Mouse (Mus musculus): Measurements from ENCODE around the gene Gm20388. TPM values are rescaled to one million over a fixed set of nuclear protein-coding genes. Genes with fewer than 3 reads are reported as not detected.
A peak's percentile ranks its signal among the peaks of the same experiment; 100 is the strongest.

The Gm20388 gene
- polyA plus RNA-seq, 1 experiment from 2014 or later = not detected

DNA sequence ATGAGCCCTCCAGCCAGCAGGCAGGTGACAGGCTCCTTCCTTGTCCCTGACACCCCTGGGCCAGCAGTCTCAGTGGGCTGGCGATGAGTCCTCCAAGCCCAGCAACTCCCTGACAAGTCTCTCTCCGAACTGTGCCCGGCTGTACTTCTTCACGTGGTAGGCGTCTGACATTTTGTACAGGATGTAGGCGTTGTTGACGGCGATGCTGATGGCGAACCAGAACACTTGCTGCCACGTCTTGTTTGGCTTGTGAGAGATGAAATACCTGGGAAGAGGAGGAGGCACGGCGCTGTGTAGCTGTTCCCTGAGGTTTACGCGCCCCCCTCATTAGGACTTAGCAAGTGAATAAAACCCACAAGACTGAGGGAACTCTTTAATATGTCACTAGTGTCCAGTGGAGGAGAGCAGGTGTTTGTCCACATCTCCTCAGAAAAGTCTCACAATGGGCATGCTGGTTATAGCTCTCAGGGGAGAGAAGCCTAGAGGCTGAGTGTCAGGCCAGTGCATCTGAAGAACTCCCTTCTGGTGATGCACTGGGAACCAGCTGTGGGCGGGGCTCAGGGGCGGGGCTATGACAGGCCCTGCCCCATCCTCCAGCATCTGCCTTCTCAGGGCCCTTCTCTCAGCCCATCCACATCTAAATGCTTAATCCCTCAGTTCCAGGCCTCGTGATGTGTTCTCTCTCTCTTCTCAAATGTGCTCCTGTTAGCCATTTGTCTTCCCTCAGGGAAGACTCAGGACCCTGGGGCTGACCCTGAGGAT, 4460.0 kb downstream of the Gm20388 start:
- ATAC-seq (replicated peaks) = no peak
- WGBS = 79% methylated on average over 17 of the region's 17 CpGs

DNA sequence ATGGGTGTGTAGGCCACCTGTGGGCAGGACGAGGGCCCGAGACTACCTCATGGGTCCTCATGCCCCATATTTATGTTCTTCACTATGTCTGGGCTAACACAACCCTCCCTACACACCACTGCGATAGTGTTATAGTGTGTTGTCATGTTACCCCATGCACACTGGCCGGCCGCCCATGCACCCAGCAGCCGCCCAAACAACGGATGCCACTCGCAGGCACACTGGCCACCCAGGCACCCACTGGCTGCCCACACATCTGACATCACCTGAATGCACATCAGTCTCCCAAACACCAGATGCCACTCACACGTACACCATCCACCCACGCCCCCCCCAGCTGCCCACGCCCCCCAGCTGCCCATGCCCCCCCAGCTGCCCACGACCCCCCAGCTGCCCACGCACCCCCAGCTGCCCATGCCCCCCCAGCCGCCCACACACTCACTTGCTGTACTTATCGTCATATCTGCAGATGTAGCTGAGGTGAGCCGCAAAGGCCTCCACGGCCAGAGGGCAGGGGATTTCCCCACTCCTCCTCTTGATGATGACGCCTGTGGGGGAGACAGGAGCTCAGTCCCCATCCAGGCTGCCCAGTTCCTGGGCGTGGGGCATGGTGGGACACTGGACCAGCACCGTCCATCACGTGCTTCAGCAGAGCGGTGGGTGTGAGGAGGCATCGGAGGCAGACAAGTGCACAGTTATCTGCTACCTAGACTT, 4460.9 kb downstream of the Gm20388 start:
- Histone ChIP-seq H3K4me3 (no peak overlapping the region), H3K4me1 (no peaks in the 10 kb centered on the region), H3K9me3 (no peaks in the 10 kb centered on the region), H3K27me3 (no peaks in the 10 kb centered on the region), H3K27ac (replicated peaks) (no peak overlapping the region), H3K9ac (replicated peaks) (no peak overlapping the region), H3K36me3 (no peaks in the 10 kb centered on the region), H3K4me2 (replicated peaks) (no peak overlapping the region)
- ATAC-seq (replicated peaks) = no peak
- 91% methylated on average over 23 of the region's 23 CpGs for WGBS

More for the DNA sequence above, 4460.0 kb downstream of the Gm20388 start:
- H3K4me3 ChIP-seq = no peak overlapping the region
- no peak overlapping the region for H3K4me2 ChIP-seq (replicated peaks)
- no peak overlapping the region for H3K27ac ChIP-seq (replicated peaks)
- no peaks in the 10 kb centered on the region for H3K4me1 ChIP-seq
- H3K27me3 ChIP-seq = no peaks in the 10 kb centered on the region
- H3K9ac ChIP-seq (replicated peaks) = no peak overlapping the region
- no peaks in the 10 kb centered on the region for H3K36me3 ChIP-seq
- no peaks in the 10 kb centered on the region for H3K9me3 ChIP-seq

DNA sequence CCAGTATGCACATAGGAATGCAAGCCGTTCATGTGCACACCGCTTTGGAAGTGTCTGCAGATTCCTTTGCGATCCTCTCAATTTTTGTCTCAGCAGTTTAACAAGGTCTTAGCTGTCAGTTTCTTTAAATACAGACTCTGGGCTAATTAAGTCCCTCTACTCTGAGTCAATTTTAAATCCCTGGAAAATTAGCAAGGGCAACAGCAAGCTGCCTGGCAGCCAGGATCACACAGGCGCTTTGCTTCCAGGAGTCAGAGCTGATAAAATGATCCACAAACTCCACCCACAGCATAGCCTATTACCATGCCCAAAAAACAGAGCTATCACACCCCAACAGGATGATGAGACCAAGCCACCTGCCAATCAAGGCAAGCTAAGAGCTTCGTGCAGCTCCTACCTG, 4463.1 kb downstream of the Gm20388 start:
- H3K4me1 ChIP-seq = no peaks in the 10 kb centered on the region
- no peak overlapping the region for H3K4me2 ChIP-seq (replicated peaks)
- H3K27ac ChIP-seq (replicated peaks) = no peak overlapping the region
- WGBS = 81% methylated on average over 5 of the region's 5 CpGs
- no peak for ATAC-seq (replicated peaks)
- H3K9me3 ChIP-seq = no peaks in the 10 kb centered on the region
- H3K9ac ChIP-seq (replicated peaks) = no peak overlapping the region
- no peaks in the 10 kb centered on the region for H3K27me3 ChIP-seq
- no peaks in the 10 kb centered on the region for H3K36me3 ChIP-seq
- no peak overlapping the region for H3K4me3 ChIP-seq

DNA sequence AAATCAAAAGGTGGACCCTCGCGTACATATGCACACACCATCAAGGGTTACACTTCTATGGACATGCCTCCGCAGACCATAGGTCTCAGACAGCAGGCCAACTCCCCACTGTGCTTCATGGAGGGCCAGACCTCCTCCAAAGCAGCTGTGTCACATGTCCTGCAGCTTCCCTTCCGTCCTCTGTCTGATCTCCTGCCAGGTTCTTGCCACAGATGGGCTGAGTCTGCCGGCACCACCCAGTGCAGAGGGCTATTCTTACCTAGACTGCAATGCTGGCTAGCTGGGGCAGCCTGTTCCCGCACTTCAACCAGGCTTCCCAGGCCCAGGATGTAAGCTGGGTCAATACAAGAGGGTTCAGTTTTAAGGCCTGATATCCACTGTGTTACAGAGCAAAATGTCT, 4464.5 kb downstream of the Gm20388 start:
- no peak overlapping the region for H3K4me2 ChIP-seq (replicated peaks)
- no peak overlapping the region for H3K4me3 ChIP-seq
- H3K27me3 ChIP-seq = no peaks in the 10 kb centered on the region
- no peak overlapping the region for H3K27ac ChIP-seq (replicated peaks)
- no peaks in the 10 kb centered on the region for H3K36me3 ChIP-seq
- no peaks in the 10 kb centered on the region for H3K4me1 ChIP-seq
- whole genome bisulfite sequencing = 76% methylated on average over 6 of the region's 6 CpGs
- no peak for ATAC-seq (replicated peaks)
- H3K9ac ChIP-seq (replicated peaks) = no peak overlapping the region
- no peaks in the 10 kb centered on the region for H3K9me3 ChIP-seq

DNA sequence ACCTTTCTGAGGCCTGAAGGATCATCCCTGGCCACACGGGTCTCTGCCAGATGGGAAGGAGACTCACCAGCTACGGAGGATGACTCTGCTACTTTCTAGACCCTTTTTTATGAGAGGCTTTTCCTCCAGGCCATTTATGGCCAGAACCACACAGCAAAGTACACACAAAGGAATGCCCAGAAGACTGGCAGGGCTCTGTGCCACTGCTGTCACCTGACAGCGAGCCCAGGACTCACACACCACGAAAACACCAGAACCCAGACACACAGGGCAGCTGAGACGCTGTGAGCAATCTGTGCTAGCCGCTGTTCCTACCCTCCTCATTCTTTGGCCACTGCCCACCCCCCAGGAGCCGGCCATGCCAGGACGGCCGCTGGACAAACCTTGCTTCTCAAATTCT, 4465.1 kb downstream of the Gm20388 start:
- Histone ChIP-seq H3K27me3 (no peaks in the 10 kb centered on the region), H3K27ac (replicated peaks) (no peak overlapping the region), H3K4me1 (no peaks in the 10 kb centered on the region), H3K4me3 (no peak overlapping the region), H3K9ac (replicated peaks) (no peak overlapping the region), H3K9me3 (no peaks in the 10 kb centered on the region), H3K4me2 (replicated peaks) (no peak overlapping the region), H3K36me3 (no peaks in the 10 kb centered on the region)
- WGBS = 88% methylated on average over 9 of the region's 9 CpGs
- ATAC-seq (replicated peaks) = no peak

DNA sequence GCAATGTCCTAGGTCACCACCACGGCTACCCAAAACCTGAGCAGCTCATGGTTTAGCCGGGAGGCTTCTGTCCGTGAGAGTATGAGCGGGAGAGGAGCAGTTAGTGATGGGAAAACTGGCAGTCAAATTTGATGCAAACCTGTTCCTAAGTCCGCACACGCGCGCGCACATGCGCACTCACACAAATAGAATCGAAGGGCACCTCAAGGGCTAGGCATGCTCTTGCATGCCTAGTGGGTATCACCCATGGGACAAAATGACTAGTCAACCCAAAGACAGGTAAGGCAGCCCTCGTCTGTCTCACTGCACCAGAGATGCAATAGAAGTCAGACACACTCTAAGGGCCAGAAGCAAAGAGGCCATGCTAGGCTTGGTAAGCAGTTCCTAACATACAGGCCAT, 4465.8 kb downstream of the Gm20388 start:
- Histone ChIP-seq H3K9ac (replicated peaks) (no peak overlapping the region), H3K9me3 (no peaks in the 10 kb centered on the region), H3K4me1 (no peaks in the 10 kb centered on the region), H3K4me3 (no peak overlapping the region), H3K27me3 (no peaks in the 10 kb centered on the region), H3K27ac (replicated peaks) (no peak overlapping the region), H3K4me2 (replicated peaks) (no peak overlapping the region), H3K36me3 (no peaks in the 10 kb centered on the region)
- no peak for ATAC-seq (replicated peaks)
- WGBS = 93% methylated on average over 12 of the region's 12 CpGs

DNA sequence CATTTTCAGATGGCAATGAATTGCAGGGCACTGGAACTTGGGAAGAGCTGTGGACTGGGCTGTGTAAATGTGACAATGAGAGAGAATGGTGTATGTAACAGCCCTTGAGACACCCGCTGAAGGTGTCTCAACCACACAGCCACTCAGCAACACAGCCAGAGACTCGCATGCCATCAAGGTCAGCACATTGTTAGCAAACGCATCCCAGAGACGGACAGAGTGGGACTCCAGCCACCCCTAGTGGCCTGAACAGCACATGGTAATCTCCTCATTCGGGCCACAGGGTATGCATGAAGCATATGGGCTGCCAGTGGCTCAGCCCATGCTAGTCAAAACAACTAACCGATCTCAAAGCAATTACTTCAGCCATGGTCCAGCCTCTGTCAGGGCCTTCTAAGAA, 4468.6 kb downstream of the Gm20388 start:
- no peaks in the 10 kb centered on the region for H3K9me3 ChIP-seq
- H3K27ac ChIP-seq (replicated peaks) = no peak overlapping the region
- no peak overlapping the region for H3K9ac ChIP-seq (replicated peaks)
- H3K4me2 ChIP-seq (replicated peaks) = no peak overlapping the region
- H3K4me1 ChIP-seq = peaks cover 9% of the 10 kb centered on the region
- H3K4me3 ChIP-seq = no peak overlapping the region
- no peak for ATAC-seq (replicated peaks)
- no peaks in the 10 kb centered on the region for H3K36me3 ChIP-seq
- WGBS = 62% methylated on average over 6 of the region's 6 CpGs
- H3K27me3 ChIP-seq = no peaks in the 10 kb centered on the region

DNA sequence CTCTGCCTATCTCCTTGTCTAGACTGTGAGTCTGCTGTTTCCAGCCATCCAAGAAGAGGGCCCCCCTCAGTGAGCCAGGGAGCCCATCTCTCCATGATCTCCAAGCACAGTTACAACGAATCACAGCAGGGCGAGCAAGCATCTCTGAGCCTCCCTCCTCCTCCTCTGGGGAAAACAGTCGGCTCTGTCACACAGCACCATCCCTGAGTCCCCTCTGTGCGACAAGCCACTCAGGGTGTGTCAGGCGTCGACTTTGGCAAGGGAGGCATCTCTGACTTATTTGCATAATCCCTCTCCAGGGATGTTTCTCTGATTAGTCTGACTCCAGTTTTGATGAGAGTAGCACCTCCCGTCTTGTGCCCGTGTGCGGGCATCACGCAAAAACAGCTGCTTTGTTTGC, 4471.6 kb downstream of the Gm20388 start:
- no peak overlapping the region for H3K4me2 ChIP-seq (replicated peaks)
- no peak overlapping the region for H3K27ac ChIP-seq (replicated peaks)
- H3K9ac ChIP-seq (replicated peaks) = no peak overlapping the region
- no peaks in the 10 kb centered on the region for H3K36me3 ChIP-seq
- H3K9me3 ChIP-seq = no peaks in the 10 kb centered on the region
- 0 out of 2 replicates have a peak, but pooled peaks have one; percentile 47 for ATAC-seq (replicated peaks)
- H3K4me1 ChIP-seq = peaks cover 12% of the 10 kb centered on the region
- no peaks in the 10 kb centered on the region for H3K27me3 ChIP-seq
- 28% methylated on average over 10 of the region's 10 CpGs for WGBS
- H3K4me3 ChIP-seq = no peak overlapping the region

DNA sequence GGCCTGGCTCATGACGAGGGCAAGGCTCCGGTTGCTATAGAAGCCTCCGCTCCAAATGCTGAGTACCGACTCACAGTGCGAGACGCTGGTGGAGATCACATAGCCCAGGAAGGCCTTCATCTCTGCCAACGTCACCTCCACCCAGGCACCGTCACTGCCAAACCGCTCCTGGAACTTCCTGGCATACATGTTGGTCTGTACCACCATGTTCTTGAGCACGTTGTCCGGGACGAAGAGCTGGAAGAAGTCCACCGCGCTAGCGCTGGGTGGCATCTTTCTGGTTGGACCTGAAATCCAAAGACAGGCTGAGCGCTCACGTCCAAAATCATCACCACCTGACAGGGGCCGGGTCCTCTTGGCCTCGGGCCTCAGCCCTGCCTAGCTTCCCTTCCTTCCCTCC, 4473.7 kb downstream of the Gm20388 start:
- H3K27me3 ChIP-seq = no peaks in the 10 kb centered on the region
- 90% methylated on average over 19 of the region's 19 CpGs for WGBS
- ATAC-seq (replicated peaks) = no peak

DNA sequence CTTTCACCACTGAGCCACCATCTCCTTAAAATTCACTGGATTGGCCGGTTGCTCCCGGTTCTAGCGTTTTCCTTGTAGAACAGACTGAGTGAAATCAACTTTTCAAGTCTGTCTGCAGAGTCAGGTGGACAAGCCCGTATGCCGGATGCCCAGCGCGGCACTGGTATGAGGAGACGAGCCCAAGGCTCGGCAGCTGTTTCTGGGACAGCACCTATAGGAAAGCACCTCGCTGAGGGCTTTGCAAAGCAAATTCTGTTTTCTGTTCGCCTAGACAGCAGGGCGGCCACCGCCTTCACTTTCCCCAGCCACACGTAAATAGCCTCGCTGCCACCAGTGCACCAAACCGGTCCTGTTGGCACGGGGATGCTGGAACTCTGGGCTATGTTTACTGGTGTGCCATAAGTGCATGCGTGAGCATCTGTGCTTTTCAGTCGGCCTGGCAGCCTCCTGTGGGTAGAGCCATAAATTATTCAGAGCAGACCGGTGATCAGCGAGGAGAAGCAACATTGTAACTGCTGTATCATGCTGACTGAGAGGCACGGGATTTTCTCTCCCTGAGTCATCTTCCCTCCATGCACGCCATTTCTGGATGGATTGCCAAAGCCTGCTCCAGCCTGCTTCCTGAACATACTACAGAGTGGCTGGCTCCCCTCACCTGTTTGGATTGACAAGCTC, 4475.7 kb downstream of the Gm20388 start:
- 73% methylated on average over 23 of the region's 23 CpGs for WGBS
- H3K36me3 ChIP-seq = no peaks in the 10 kb centered on the region
- ATAC-seq (replicated peaks) = peak; percentile 87
- no peaks in the 10 kb centered on the region for H3K27me3 ChIP-seq
- H3K9ac ChIP-seq (replicated peaks) = no peak overlapping the region
- no peaks in the 10 kb centered on the region for H3K9me3 ChIP-seq
- no peak overlapping the region for H3K27ac ChIP-seq (replicated peaks)
- H3K4me3 ChIP-seq = no peak overlapping the region
- H3K4me2 ChIP-seq (replicated peaks) = no peak overlapping the region
- H3K4me1 ChIP-seq = peaks cover 14% of the 10 kb centered on the region

More for the DNA sequence above, 4473.7 kb downstream of the Gm20388 start:
- Histone ChIP-seq H3K4me2 (replicated peaks) (no peak overlapping the region), H3K27ac (replicated peaks) (no peak overlapping the region), H3K4me1 (peaks cover 14% of the 10 kb centered on the region), H3K9ac (replicated peaks) (no peak overlapping the region), H3K36me3 (no peaks in the 10 kb centered on the region), H3K9me3 (no peaks in the 10 kb centered on the region), H3K4me3 (no peak overlapping the region)

DNA sequence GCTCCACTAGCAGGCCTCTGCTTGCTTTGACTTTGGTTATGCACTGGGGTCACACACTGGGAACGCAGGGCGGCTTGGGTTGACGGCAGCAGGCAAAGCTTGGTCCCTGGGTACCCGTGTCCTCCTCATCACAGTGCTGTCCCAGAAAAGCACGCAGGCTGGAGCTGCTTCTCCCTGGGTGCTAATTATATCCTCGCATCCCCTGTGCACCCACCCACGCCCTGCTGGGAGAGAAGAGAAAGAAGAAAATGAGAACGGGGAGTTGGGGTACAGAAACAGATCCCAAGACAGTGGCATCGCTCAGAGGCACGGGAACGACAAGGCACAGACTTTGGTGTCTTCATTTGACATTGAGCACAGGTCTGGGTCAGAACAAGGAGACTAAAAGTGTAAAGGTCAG, 4478.9 kb downstream of the Gm20388 start:
- H3K4me2 ChIP-seq (replicated peaks) = no peak overlapping the region
- no peak overlapping the region for H3K27ac ChIP-seq (replicated peaks)
- ATAC-seq (replicated peaks) = no peak

DNA sequence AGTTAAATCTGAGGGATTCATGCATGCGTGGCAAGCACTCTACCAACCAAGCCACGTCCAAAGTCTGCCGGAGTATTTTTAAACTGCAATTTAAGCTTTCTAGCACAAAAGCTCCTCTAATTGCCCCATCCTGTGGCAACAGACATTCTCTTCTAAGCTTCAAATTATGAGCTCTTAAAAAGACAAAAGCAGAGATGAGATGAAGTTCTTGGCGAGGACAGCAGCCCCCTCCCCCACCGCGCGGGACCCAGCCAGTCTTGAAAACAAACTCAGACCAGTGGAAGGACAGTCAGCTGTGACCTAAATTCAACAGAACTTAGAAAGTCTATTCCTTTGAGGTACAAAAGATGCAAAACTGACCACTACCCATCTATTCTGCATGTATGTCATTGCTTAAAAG, 4480.6 kb downstream of the Gm20388 start:
- no peaks in the 10 kb centered on the region for H3K9me3 ChIP-seq
- H3K4me2 ChIP-seq (replicated peaks) = no peak overlapping the region
- H3K27ac ChIP-seq (replicated peaks) = no peak overlapping the region
- no peaks in the 10 kb centered on the region for H3K27me3 ChIP-seq
- ATAC-seq (replicated peaks) = no peak
- peaks cover 7% of the 10 kb centered on the region; the same call in 1 of the 2 replicates for H3K4me1 ChIP-seq
- no peak overlapping the region for H3K9ac ChIP-seq (replicated peaks)
- H3K36me3 ChIP-seq = no peaks in the 10 kb centered on the region
- no peak overlapping the region for H3K4me3 ChIP-seq
- 69% methylated on average over 7 of the region's 7 CpGs for WGBS

More for the DNA sequence above, 4478.9 kb downstream of the Gm20388 start:
- Histone ChIP-seq H3K36me3 (no peaks in the 10 kb centered on the region), H3K9ac (replicated peaks) (no peak overlapping the region), H3K4me1 (peaks cover 5% of the 10 kb centered on the region; the same call in 1 of the 2 replicates), H3K27me3 (no peaks in the 10 kb centered on the region), H3K9me3 (no peaks in the 10 kb centered on the region), H3K4me3 (no peak overlapping the region)
- WGBS = 84% methylated on average over 11 of the region's 11 CpGs

All from forebrain, embryonic 15.5 days (tissue).